Mouse (Mus musculus): ENCODE measurements at regions not wholly inside any gene's neighbourhood (a gene's known extent, or its start where the extent isn't known, plus 50 kb on each side); places are given as distances from the start of the nearest gene placed in this dataset.

DNA sequence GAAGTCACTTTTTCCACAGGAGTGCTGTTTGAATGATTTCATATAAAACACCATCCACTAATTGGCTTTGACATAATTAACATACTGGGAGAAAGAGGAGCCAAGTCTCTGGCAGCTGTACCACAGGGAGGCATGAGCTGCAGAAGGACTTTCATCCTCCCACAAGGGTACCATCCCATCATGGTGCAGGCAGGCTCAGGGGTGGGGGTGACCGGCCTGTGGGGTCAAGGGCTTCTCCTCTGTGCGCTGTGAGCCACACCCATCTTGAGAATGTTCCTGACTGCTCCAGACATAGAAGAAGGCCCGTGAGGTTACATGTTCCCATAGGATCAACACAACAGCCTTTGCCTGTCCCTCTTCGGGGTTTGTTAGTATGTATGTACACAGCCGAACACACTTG, 317.4 kb upstream of the Id4 start:
- no peak overlapping the region for H3K4me3 ChIP-seq (replicated peaks)
- 59% methylated on average over 5 of the region's 5 CpGs for WGBS (ENCODE audit: insufficient replicate concordance)
- no peaks in the 10 kb centered on the region for H3K36me3 ChIP-seq (replicated peaks)
- H3K4me1 ChIP-seq (replicated peaks) = no peaks in the 10 kb centered on the region
- no peak overlapping the region for H3K4me2 ChIP-seq
- no peaks in the 10 kb centered on the region for H3K27me3 ChIP-seq
- no peaks in the 10 kb centered on the region for H3K9me3 ChIP-seq (replicated peaks)
- H3K27ac ChIP-seq (replicated peaks) = no peak overlapping the region
- ATAC-seq (ENCODE audit: insufficient read depth) = no peak
- no peak overlapping the region for H3K9ac ChIP-seq

DNA sequence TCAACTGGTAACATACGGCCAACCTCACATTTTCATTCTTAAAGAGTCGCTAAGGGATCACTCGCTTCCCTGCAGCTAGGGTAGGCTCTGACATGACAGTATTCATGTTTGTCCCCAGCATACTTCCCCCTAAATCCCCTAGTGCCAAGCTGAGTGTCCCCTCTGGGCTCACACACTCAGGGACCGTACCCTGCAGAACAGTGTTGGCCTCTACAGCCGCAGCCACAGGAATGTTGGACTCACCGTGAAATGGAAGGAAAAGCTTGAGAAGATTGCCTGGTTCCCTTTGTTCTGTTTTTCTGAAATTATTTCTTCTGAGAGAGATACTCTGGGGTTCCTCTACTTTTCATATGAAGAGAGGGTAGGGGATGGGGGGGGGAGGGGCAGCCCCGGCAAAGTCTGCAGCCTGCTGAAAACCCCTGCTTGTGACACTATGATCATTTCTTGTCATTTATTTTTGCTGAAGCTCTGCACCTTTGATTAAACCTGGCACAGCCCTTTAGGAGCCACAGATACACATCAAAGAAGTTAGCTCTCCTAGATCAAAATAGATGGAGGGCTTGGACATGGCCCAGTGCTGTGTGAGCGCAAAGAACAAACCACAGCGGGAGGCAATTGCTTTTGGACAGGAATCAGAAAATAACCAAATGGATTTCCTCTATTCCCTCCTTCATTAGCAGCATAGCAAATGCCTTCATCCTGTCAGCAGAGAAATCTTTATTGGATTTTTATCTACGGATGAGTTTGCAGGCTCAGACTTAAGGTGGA, 312.7 kb upstream of the Id4 start:
- no peaks in the 10 kb centered on the region for H3K4me1 ChIP-seq (replicated peaks)
- no peak overlapping the region for H3K4me2 ChIP-seq
- no peaks in the 10 kb centered on the region for H3K36me3 ChIP-seq (replicated peaks)
- ATAC-seq (ENCODE audit: insufficient read depth) = no peak
- no peaks in the 10 kb centered on the region for H3K27me3 ChIP-seq
- H3K9ac ChIP-seq = no peak overlapping the region
- H3K9me3 ChIP-seq (replicated peaks) = no peaks in the 10 kb centered on the region
- WGBS (ENCODE audit: insufficient replicate concordance) = 77% methylated on average over 10 of the region's 10 CpGs
- no peak overlapping the region for H3K4me3 ChIP-seq (replicated peaks)
- H3K27ac ChIP-seq (replicated peaks) = no peak overlapping the region

DNA sequence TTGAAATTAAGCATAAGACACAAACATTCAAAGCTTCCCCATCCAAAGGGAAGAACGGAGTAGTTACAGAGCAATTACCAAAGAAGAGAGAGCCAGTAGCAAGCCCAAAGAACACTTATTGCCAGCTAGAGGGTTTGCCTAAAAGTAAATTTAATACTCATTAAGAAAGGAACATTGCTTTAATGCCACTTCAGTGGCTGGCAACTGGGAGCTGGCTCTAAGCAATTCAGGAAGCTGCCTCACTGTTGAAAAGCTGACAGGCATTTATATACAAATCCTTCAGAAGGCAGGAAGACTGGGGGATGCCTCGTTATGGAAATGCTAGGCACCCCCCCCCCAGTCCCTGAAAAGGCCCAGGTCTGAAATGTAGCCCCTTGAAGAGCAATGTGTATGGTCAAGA, 310.6 kb upstream of the Id4 start:
- Histone ChIP-seq H3K4me3 (replicated peaks) (no peak overlapping the region), H3K36me3 (replicated peaks) (no peaks in the 10 kb centered on the region), H3K9ac (no peak overlapping the region), H3K27ac (replicated peaks) (no peak overlapping the region), H3K27me3 (no peaks in the 10 kb centered on the region), H3K9me3 (replicated peaks) (no peaks in the 10 kb centered on the region), H3K4me2 (no peak overlapping the region), H3K4me1 (replicated peaks) (no peaks in the 10 kb centered on the region)
- no peak for ATAC-seq (ENCODE audit: insufficient read depth)
- WGBS (ENCODE audit: insufficient replicate concordance) = 38% methylated on average over 2 of the region's 2 CpGs

- Histone ChIP-seq H3K4me2 (no peak overlapping the region), H3K27me3 (no peaks in the 10 kb centered on the region), H3K9ac (no peak overlapping the region), H3K4me3 (replicated peaks) (no peak overlapping the region), H3K4me1 (replicated peaks) (no peaks in the 10 kb centered on the region), H3K27ac (replicated peaks) (no peak overlapping the region), H3K36me3 (replicated peaks) (no peaks in the 10 kb centered on the region), H3K9me3 (replicated peaks) (no peaks in the 10 kb centered on the region)
- ATAC-seq (ENCODE audit: insufficient read depth) = no peak
- 63% methylated on average over 10 of the region's 10 CpGs for WGBS (ENCODE audit: insufficient replicate concordance)
These were observed 310.0 kb upstream of the Id4 start for GRCm38 (mm10) chr13:47951043-47951442.

DNA sequence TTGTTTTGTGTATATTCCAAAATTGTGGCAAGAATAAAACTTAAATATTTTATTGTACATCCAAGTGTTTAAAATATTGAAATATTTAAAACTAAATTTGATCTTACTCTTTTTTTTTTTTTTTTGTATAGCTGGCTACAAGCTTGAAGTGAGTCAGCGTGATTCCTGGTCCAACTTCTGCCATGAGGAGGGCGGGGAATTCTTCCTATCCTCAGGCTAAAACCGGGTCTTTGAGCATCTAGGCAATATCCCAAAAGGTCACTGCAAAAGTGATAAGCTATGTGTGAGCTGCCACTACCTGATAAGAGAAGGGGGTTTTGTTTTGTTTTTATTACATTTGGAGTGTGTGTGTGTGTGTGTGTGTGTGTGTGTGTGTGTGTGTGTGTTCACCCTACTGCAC, 308.1 kb upstream of the Id4 start:
- no peak for ATAC-seq (ENCODE audit: insufficient read depth)
- 43% methylated on average over 3 of the region's 3 CpGs for WGBS (ENCODE audit: insufficient replicate concordance)
- Histone ChIP-seq H3K9ac (no peak overlapping the region), H3K4me3 (replicated peaks) (no peak overlapping the region), H3K4me2 (no peak overlapping the region), H3K27ac (replicated peaks) (no peak overlapping the region), H3K27me3 (no peaks in the 10 kb centered on the region), H3K4me1 (replicated peaks) (no peaks in the 10 kb centered on the region), H3K9me3 (replicated peaks) (no peaks in the 10 kb centered on the region), H3K36me3 (replicated peaks) (no peaks in the 10 kb centered on the region)

DNA sequence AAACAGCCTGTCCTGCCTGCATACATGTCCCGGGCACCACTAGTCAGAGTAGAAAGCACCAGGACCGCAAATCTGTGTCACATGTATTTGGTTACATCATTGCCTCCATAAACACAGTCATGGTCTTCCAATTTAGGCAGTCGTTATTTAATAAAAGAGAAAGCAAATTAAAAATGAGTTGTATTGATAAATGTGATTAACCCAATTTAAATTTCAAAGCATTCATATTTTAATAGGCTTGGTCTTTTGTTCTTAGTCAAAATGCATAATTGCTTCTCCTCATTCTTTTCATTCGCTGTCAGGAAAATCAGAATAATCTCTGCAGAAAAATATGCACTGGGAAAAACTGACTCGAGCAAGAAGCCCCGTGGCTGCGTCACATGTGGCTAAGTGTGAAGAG, 307.3 kb upstream of the Id4 start:
- ATAC-seq (ENCODE audit: insufficient read depth) = no peak
- Histone ChIP-seq H3K9me3 (replicated peaks) (no peaks in the 10 kb centered on the region), H3K36me3 (replicated peaks) (no peaks in the 10 kb centered on the region), H3K4me2 (no peak overlapping the region), H3K9ac (no peak overlapping the region), H3K27me3 (no peaks in the 10 kb centered on the region), H3K27ac (replicated peaks) (no peak overlapping the region), H3K4me1 (replicated peaks) (no peaks in the 10 kb centered on the region), H3K4me3 (replicated peaks) (no peak overlapping the region)
- 51% methylated on average over 7 of the region's 7 CpGs for WGBS (ENCODE audit: insufficient replicate concordance)

GRCm38 (mm10) chr13:47955504-47955903, 305.5 kb upstream of the Id4 start:
- no peak overlapping the region for H3K4me2 ChIP-seq
- H3K9ac ChIP-seq = no peak overlapping the region
- H3K4me1 ChIP-seq (replicated peaks) = no peaks in the 10 kb centered on the region
- no peaks in the 10 kb centered on the region for H3K36me3 ChIP-seq (replicated peaks)
- no peak for ATAC-seq (ENCODE audit: insufficient read depth)
- no peaks in the 10 kb centered on the region for H3K27me3 ChIP-seq
- no peak overlapping the region for H3K4me3 ChIP-seq (replicated peaks)
- H3K27ac ChIP-seq (replicated peaks) = no peak overlapping the region
- WGBS (ENCODE audit: insufficient replicate concordance) = 73% methylated on average over 10 of the region's 10 CpGs
- H3K9me3 ChIP-seq (replicated peaks) = no peaks in the 10 kb centered on the region

DNA sequence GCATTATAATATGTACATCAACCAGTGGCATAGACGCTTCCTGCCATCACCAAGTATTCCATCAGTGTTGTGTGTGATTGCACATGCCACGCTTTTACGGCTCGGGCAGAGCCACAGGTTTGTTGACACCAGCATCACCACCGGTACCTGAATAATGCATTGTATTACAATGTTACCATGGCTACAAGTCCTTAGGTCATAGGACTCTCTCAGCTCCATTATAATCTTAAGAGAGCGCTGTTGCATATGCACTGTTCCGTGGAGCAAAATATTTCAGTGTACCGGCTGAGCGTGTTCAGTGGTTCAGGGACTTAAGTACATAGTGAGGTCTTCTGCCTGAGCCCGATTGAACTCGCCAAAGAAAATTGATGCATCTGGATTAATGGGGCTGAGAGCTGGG, 303.4 kb upstream of the Id4 start:
- no peaks in the 10 kb centered on the region for H3K27me3 ChIP-seq
- no peaks in the 10 kb centered on the region for H3K36me3 ChIP-seq (replicated peaks)
- no peak overlapping the region for H3K27ac ChIP-seq (replicated peaks)
- no peaks in the 10 kb centered on the region for H3K4me1 ChIP-seq (replicated peaks)
- no peak overlapping the region for H3K4me2 ChIP-seq
- no peak for ATAC-seq (ENCODE audit: insufficient read depth)
- H3K4me3 ChIP-seq (replicated peaks) = no peak overlapping the region
- 78% methylated on average over 11 of the region's 11 CpGs for WGBS (ENCODE audit: insufficient replicate concordance)
- no peak overlapping the region for H3K9ac ChIP-seq
- H3K9me3 ChIP-seq (replicated peaks) = no peaks in the 10 kb centered on the region

DNA sequence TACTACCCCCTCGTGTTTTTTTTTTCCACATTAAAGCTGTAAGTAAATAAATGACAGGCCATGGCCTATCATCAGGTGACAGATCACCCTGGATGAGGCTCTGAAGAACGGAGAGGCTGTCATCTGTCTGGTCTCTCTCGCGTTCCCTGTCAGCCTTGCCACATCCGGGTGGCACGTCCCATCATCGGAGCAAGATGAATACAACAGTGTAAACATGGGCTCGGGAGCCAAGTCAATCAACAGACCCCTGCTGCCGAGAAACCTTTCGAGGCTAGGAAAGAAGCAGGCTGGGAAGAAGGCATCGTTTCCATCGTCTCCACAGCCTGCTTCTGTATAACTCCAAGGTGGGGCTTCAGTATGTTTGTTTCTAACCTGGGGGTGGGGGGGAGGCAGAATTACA, 286.8 kb upstream of the Id4 start:
- no peaks in the 10 kb centered on the region for H3K4me1 ChIP-seq (replicated peaks)
- no peak for ATAC-seq (ENCODE audit: insufficient read depth)
- no peak overlapping the region for H3K4me2 ChIP-seq
- H3K27ac ChIP-seq (replicated peaks) = no peak overlapping the region
- no peak overlapping the region for H3K4me3 ChIP-seq (replicated peaks)
- no peak overlapping the region for H3K9ac ChIP-seq
- WGBS (ENCODE audit: insufficient replicate concordance) = 42% methylated on average over 12 of the region's 12 CpGs
- H3K9me3 ChIP-seq (replicated peaks) = no peaks in the 10 kb centered on the region
- H3K27me3 ChIP-seq = no peaks in the 10 kb centered on the region
- H3K36me3 ChIP-seq (replicated peaks) = no peaks in the 10 kb centered on the region

GRCm38 (mm10) chr13:47974756-47975515, 286.1 kb upstream of the Id4 start:
- WGBS (ENCODE audit: insufficient replicate concordance) = 71% methylated on average over 16 of the region's 16 CpGs
- H3K27me3 ChIP-seq = no peaks in the 10 kb centered on the region
- no peaks in the 10 kb centered on the region for H3K4me1 ChIP-seq (replicated peaks)
- no peaks in the 10 kb centered on the region for H3K9me3 ChIP-seq (replicated peaks)
- no peak for ATAC-seq (ENCODE audit: insufficient read depth)
- no peak overlapping the region for H3K4me3 ChIP-seq (replicated peaks)
- no peak overlapping the region for H3K9ac ChIP-seq
- no peak overlapping the region for H3K27ac ChIP-seq (replicated peaks)
- H3K4me2 ChIP-seq = no peak overlapping the region
- no peaks in the 10 kb centered on the region for H3K36me3 ChIP-seq (replicated peaks)

DNA sequence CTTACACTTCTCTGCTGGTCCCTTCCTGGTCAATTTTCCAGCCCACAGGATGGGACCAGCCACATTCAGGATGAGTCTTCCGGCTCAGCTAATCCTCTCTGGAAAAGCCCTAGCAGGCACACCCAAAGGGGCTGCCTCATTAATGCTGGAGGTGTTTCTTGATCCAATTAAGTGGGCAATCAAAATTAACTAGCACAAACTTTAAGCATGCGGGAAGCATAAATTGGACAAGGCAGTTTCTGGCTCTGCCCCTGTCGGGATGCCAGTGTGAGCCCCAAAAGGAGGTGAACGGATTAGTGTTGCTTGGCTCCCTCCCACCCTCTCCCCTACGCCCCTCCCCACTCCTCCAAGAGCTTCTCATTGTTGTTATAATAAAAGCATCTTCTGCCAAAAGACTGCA, 262.5 kb upstream of the Id4 start:
- WGBS (ENCODE audit: insufficient replicate concordance) = 53% methylated on average over 5 of the region's 5 CpGs
- no peaks in the 10 kb centered on the region for H3K36me3 ChIP-seq (replicated peaks)
- no peaks in the 10 kb centered on the region for H3K27me3 ChIP-seq
- ATAC-seq (ENCODE audit: insufficient read depth) = no peak
- no peak overlapping the region for H3K4me3 ChIP-seq (replicated peaks)
- no peaks in the 10 kb centered on the region for H3K4me1 ChIP-seq (replicated peaks)
- H3K9ac ChIP-seq = no peak overlapping the region
- no peaks in the 10 kb centered on the region for H3K9me3 ChIP-seq (replicated peaks)
- H3K4me2 ChIP-seq = no peak overlapping the region
- H3K27ac ChIP-seq (replicated peaks) = no peak overlapping the region

Measured in liver, embryonic 15.5 days (tissue).